Comparison of ENCODE assay signal across 11 mouse cellular contexts in the genomic region with DNA sequence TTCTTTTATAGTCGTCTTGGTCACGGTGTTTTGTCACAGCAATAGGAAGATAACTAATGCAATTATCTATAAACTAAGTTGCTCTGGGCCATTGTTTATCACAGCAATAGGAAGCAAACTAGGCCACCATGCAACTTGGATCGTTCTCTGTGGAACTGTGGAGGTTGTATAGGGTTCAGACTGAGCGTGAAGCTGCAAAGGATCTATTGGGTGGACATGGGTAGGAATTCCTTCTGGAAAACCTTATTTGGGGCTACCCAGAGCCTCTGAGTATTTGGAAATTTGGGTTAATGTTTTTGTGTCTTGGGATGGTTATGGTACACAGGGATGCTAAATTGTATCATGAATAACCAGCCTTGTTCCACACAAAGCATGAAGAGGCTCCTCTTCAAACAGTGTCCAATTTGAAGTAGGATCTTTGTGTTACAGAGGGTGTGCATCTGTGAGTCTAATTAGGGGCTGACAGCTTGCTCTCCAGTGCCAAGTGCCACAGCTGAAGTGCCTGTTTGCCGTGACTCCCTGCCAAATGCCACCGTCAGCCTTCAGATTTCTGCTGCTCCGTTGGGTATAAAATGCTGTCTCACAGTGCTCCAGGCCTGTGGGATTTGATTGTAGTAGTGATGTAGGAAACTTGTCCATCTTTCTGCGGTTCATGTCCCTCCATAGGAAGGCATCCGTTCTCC.
DNase-seq lines count a peak whose midpoint lies in the region; ATAC-seq lines count a peak whose summit lies in the region.
"Had no signal": no experiment of that assay in that cellular context is flagged by ENCODE, and none has a peak within 500 bp of the region (broad histone marks: within the 10 kb centered on the region; RNA-seq: fewer than 3 reads in every experiment).

No protein-coding gene starts in this region.

- H3K4me3 ChIP-seq in hindbrain, embryonic 16.5 days (ENCODE audit: low read length) = no peak overlapping the region
- H3K4me3 ChIP-seq in neural tube, embryonic 14.5 days (ENCODE audit: low read depth, low read length) = no peak overlapping the region

- H3K27me3 ChIP-seq in hindbrain, embryonic 16.5 days (replicated peaks; ENCODE audit: control insufficient read depth, insufficient read depth, low read length) = no peaks in the 10 kb centered on the region
- no peaks in the 10 kb centered on the region for H3K27me3 ChIP-seq in neural tube, embryonic 14.5 days (ENCODE audit: control insufficient read depth, insufficient read depth, low read length)

- intact Hi-C loops in left cerebral cortex, postnatal 10 days (cut with DNase I) = no loop called here

- ATAC-seq in hindbrain, embryonic 16.5 days = peak; percentile 81
- ATAC-seq in neural tube, embryonic 14.5 days (ENCODE audit: low read depth) = peak; percentile 72; the same call in 1 of the 2 replicates

- H3K4me1 ChIP-seq in hindbrain, embryonic 16.5 days (ENCODE audit: control insufficient read depth, insufficient read depth, low read depth, low read length) = peaks cover 6% of the 10 kb centered on the region
- no peaks in the 10 kb centered on the region for H3K4me1 ChIP-seq in neural tube, embryonic 14.5 days (ENCODE audit: control insufficient read depth, insufficient read depth, low read length)

- H3K9me3 ChIP-seq in hindbrain, embryonic 16.5 days (ENCODE audit: control insufficient read depth, low read length) = no peaks in the 10 kb centered on the region
- no peaks in the 10 kb centered on the region for H3K9me3 ChIP-seq in neural tube, embryonic 14.5 days (ENCODE audit: control insufficient read depth, low read length)

- peak; percentile 39 to 51 for DNase-seq in left cerebral cortex, postnatal 10 days (ENCODE audit: extremely low spot score in 1 of 2, low spot score in 2 of 2)
- DNase-seq in left cerebral cortex, adult 11 months (ENCODE audit: low spot score) = no peak
- peak; percentile 68 for DNase-seq in cerebellum, adult 9-11 months
- DNase-seq in thymus, postnatal 25 days = no peak
- no peak for DNase-seq in lung, adult 18-20 months
- DNase-seq in adrenal gland, postnatal 10 days = no peak
- DNase-seq: kidney, adult 8-10 months had no signal

- no peak overlapping the region for H3K9ac ChIP-seq in hindbrain, embryonic 16.5 days (ENCODE audit: low read depth, low read length)
- no peak overlapping the region for H3K9ac ChIP-seq in neural tube, embryonic 14.5 days (replicated peaks; ENCODE audit: low read depth, low read length)
- H3K9ac ChIP-seq: liver, embryonic 14.5 days had no signal

- no peak overlapping the region for H3K4me2 ChIP-seq in hindbrain, embryonic 16.5 days (ENCODE audit: low read length)
- no peak overlapping the region for H3K4me2 ChIP-seq in neural tube, embryonic 14.5 days (ENCODE audit: low read depth, low read length)

- no peaks in the 10 kb centered on the region for H3K36me3 ChIP-seq in hindbrain, embryonic 16.5 days (ENCODE audit: control insufficient read depth, insufficient read depth, low read length)
- no peaks in the 10 kb centered on the region for H3K36me3 ChIP-seq in neural tube, embryonic 14.5 days (ENCODE audit: control insufficient read depth, insufficient read depth, low read length)

- 47% methylated on average over 9 of the region's 9 CpGs for WGBS in hindbrain, embryonic 16.5 days
- 50% methylated on average over 9 of the region's 9 CpGs for WGBS in neural tube, embryonic 14.5 days

- H3K27ac ChIP-seq in hindbrain, embryonic 16.5 days (ENCODE audit: low read depth, low read length) = peak overlapping the region; percentile 31; the same call in 1 of the 2 replicates
- H3K27ac ChIP-seq in neural tube, embryonic 14.5 days (ENCODE audit: low read depth, low read length) = peak overlapping the region; percentile 58; the same call in 1 of the 2 replicates
- H3K27ac ChIP-seq: liver, embryonic 14.5 days; stomach, postnatal 0 days had no signal

Comparison
In these comparisons a context has a peak if more than half of its experiments do, and no peak if none do; other contexts are left out.
1. DNase-seq: peak in left cerebral cortex, postnatal 10 days (2 of 2) and cerebellum, adult 9-11 months (single experiment); none in left cerebral cortex, adult 11 months (single experiment), thymus, postnatal 25 days (single experiment), lung, adult 18-20 months (0 of 2) and adrenal gland, postnatal 10 days (single experiment).